In the genomic region with DNA sequence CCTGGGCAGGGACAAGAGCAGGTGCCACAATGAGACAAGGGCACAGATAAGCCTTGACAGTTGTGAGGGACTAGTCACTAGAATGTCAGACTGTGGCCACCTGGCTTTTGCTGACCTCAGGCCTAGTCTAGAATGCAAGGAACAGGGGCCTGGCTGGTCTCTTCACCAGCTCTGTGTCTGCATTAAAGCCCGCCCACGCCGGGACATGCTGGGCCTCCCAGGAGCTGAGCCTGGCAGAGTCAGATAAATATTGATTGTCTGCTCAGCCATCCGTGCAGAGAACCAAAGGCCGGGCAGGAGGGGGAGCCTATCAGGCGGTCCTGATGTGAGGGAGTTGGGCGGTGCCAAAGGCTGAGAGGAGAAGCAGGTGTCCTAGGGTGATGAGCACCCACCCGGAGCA, we compare ENCODE assay signal across 8 mouse cellular contexts. TPM values are rescaled to one million over a fixed set of nuclear protein-coding genes. Genes with fewer than 3 reads are reported as not detected.
DNase-seq lines count a peak whose midpoint lies in the region; ATAC-seq and TF ChIP-seq lines count a peak whose summit lies in the region.

No protein-coding gene starts in this region.

- no peak overlapping the region for H3K4me3 ChIP-seq in heart, adult 2 months
- peak overlapping the region; percentile 52 for H3K4me3 ChIP-seq in erythroblast, embryonic 14.5 days (replicated peaks)
- peak overlapping the region; percentile 27; the same call in 1 of the 2 replicates for H3K4me3 ChIP-seq in liver, embryonic 12.5 days
- no peak overlapping the region for H3K4me3 ChIP-seq in spleen, adult 2 months (ENCODE audit: extremely low read depth, insufficient read depth, insufficient read length)
- H3K4me3 ChIP-seq in thymus, adult 2 months (ENCODE audit: control insufficient read depth, insufficient read depth, low read length): no peak overlapping the region

- peak; percentile 98 for ATAC-seq in liver, embryonic 12.5 days

- H3K36me3 ChIP-seq in heart, adult 2 months (ENCODE audit: control insufficient read depth, insufficient read depth, low read length): no peaks in the 10 kb centered on the region
- H3K36me3 ChIP-seq in erythroblast, embryonic 14.5 days (ENCODE audit: control insufficient read depth): peaks cover 7% of the 10 kb centered on the region
- no peaks in the 10 kb centered on the region for H3K36me3 ChIP-seq in liver, embryonic 12.5 days
- H3K36me3 ChIP-seq in spleen, adult 2 months (ENCODE audit: control insufficient read depth, insufficient read depth, low read length): no peaks in the 10 kb centered on the region
- H3K36me3 ChIP-seq in thymus, adult 2 months (ENCODE audit: control insufficient read depth, insufficient read depth, low read length): no peaks in the 10 kb centered on the region

- no peaks in the 10 kb centered on the region for H3K4me1 ChIP-seq in heart, adult 2 months (ENCODE audit: control insufficient read depth, insufficient read depth, low read length)
- H3K4me1 ChIP-seq in erythroblast, embryonic 14.5 days (ENCODE audit: control insufficient read depth): peaks cover 96% of the 10 kb centered on the region
- H3K4me1 ChIP-seq in liver, embryonic 12.5 days: peaks cover 86% of the 10 kb centered on the region
- peaks cover 10% of the 10 kb centered on the region; the same call in 1 of the 2 replicates for H3K4me1 ChIP-seq in spleen, adult 2 months (ENCODE audit: control insufficient read depth, insufficient read depth, insufficient read length)
- peaks cover 18% of the 10 kb centered on the region for H3K4me1 ChIP-seq in thymus, adult 2 months (replicated peaks; ENCODE audit: control insufficient read depth, insufficient read depth, low read length)

- intact Hi-C loops in heart, adult 2 months (cut with DNase I): no loop called here

- WGBS in heart, adult 2 months: 62% methylated on average over 8 of the region's 8 CpGs
- WGBS in liver, embryonic 12.5 days (ENCODE audit: insufficient replicate concordance): 6% methylated on average over 8 of the region's 8 CpGs
- 71% methylated on average over 8 of the region's 8 CpGs for WGBS in spleen, adult 2 months
- WGBS in thymus, adult 2 months: 84% methylated on average over 8 of the region's 8 CpGs

- no peak for TF ChIP-seq EP300 in heart, adult 2 months (IDR thresholded peaks at IDR 0.05; ENCODE audit: insufficient read depth, low read depth, low read length)

- H3K9ac ChIP-seq in heart, adult 2 months (ENCODE audit: low read depth, low read length): no peak overlapping the region
- H3K9ac ChIP-seq in liver, embryonic 12.5 days: peak overlapping the region; percentile 64

- peak overlapping the region; percentile 66 for H3K4me2 ChIP-seq in liver, embryonic 12.5 days

- H3K27ac ChIP-seq in heart, adult 2 months: no peak overlapping the region
- H3K27ac ChIP-seq in liver, embryonic 12.5 days: peak overlapping the region; percentile 97
- H3K27ac ChIP-seq in spleen, adult 2 months (ENCODE audit: insufficient read depth, low read length): peak overlapping the region; percentile 4; the same call in 1 of the 2 replicates
- H3K27ac ChIP-seq in thymus, adult 2 months (ENCODE audit: control insufficient read depth, insufficient read depth, low read length): no peak overlapping the region

- no peaks in the 10 kb centered on the region for H3K9me3 ChIP-seq in erythroblast, embryonic 14.5 days (ENCODE audit: control insufficient read depth, low read length)
- H3K9me3 ChIP-seq in liver, embryonic 12.5 days (replicated peaks): no peaks in the 10 kb centered on the region

- peak; percentile 87 for DNase-seq in heart, adult 11 months
- no peak for DNase-seq in heart, adult 2 months
- peak; percentile 89 for DNase-seq in MEL-GATA-1-ER (ENCODE audit: extremely low read depth, low read depth)
- no peak for DNase-seq in spleen, adult 2 months (ENCODE audit: low read depth in 1 of 2, low spot score in 2 of 2)
- DNase-seq in right cerebral cortex, postnatal 36 days (ENCODE audit: low spot score in 2 of 2): no peak
- no peak for DNase-seq in thymus, adult 2 months

- H3K79me2 ChIP-seq in heart, adult 2 months (replicated peaks; ENCODE audit: control insufficient read depth, insufficient read depth, low read length): no peaks in the 10 kb centered on the region

- no peak for TF ChIP-seq CTCF in heart, adult 2 months (IDR thresholded peaks at IDR 0.05)
- TF ChIP-seq CTCF in spleen, adult 2 months (IDR thresholded peaks at IDR 0.05; ENCODE audit: extremely low read depth, insufficient read depth, insufficient read length, insufficient replicate concordance): no peak
- no peak for TF ChIP-seq CTCF in thymus, adult 2 months (IDR thresholded peaks at IDR 0.05; ENCODE audit: borderline replicate concordance, control insufficient read depth, extremely low read depth, insufficient read depth, low read length, poor library complexity)

- H3K27me3 ChIP-seq in heart, adult 2 months (ENCODE audit: control insufficient read depth, insufficient read depth, low read length): no peaks in the 10 kb centered on the region
- H3K27me3 ChIP-seq in erythroblast, embryonic 14.5 days (ENCODE audit: control insufficient read depth): no peaks in the 10 kb centered on the region
- no peaks in the 10 kb centered on the region; the same call in 1 of the 2 replicates for H3K27me3 ChIP-seq in liver, embryonic 12.5 days (replicated peaks)
- H3K27me3 ChIP-seq in spleen, adult 2 months (ENCODE audit: control insufficient read depth, insufficient read depth, low read length): no peaks in the 10 kb centered on the region
- H3K27me3 ChIP-seq in thymus, adult 2 months (ENCODE audit: control insufficient read depth, insufficient read depth, low read length): no peaks in the 10 kb centered on the region

- TF ChIP-seq POLR2A in heart, adult 2 months (IDR thresholded peaks at IDR 0.05; ENCODE audit: insufficient read depth, low read depth, low read length): no peak
- TF ChIP-seq POLR2A in spleen, adult 2 months (IDR thresholded peaks at IDR 0.05; ENCODE audit: low read depth, low read length): no peak
- TF ChIP-seq POLR2A in thymus, adult 2 months (IDR thresholded peaks at IDR 0.05; ENCODE audit: control insufficient read depth, extremely low read depth, insufficient read depth, low read length, poor library complexity): no peak

RNA-seq across cellular contexts. Expression of a gene that starts 24.7 kb away (rescaled TPM):
- 10 to 100 TPM; 21.3 to 22.3 TPM for total RNA-seq in heart, adult 2 months (2021)
- polyA plus RNA-seq in heart, adult 2 months (2012; rRNA removed): 6.6 and 10.2 TPM in 2 replicates
- 6.4 and 7.7 TPM in 2 replicates for polyA plus RNA-seq in erythroblast, embryonic 14.5 days (2012)
- polyA plus RNA-seq in liver, embryonic 12.5 days (2016; fragmentation: Nextera tagmentation; extraction: Ambion mirVana): 34.1 and 37.6 TPM in 2 replicates
- 7.1 and 8.0 TPM in 2 replicates for polyA plus RNA-seq in spleen, adult 2 months (2012; rRNA removed)
- polyA plus RNA-seq in thymus, adult 2 months (2012; rRNA removed): 4.0 and 4.1 TPM in 2 replicates

Comparison
In these comparisons a context has a peak if more than half of its experiments do, and no peak if none do; other contexts are left out.
1. DNase-seq: peak in heart, adult 11 months (single experiment) and MEL-GATA-1-ER (single experiment); none in heart, adult 2 months (0 of 2), spleen, adult 2 months (0 of 2), right cerebral cortex, postnatal 36 days (0 of 2) and thymus, adult 2 months (single experiment).
2. H3K27ac ChIP-seq: peak in liver, embryonic 12.5 days (single experiment) and spleen, adult 2 months (single experiment); none in heart, adult 2 months (single experiment) and thymus, adult 2 months (single experiment).
3. H3K4me3 ChIP-seq: peak in erythroblast, embryonic 14.5 days (single experiment) and liver, embryonic 12.5 days (single experiment); none in heart, adult 2 months (single experiment), spleen, adult 2 months (single experiment) and thymus, adult 2 months (single experiment).